Mouse (Mus musculus) splenic B cell, adult 2 months (primary cell): ENCODE measurements around the gene Dennd1b.
A peak's percentile ranks its signal among the peaks of the same experiment; 100 is the strongest.

Experiments used
- DNase-seq: peaks from one replicate; pipeline ENCODE4 v3.0.0-alpha.2; 2011; ENCODE audit warnings: low read depth, low spot score
- H3K27me3 ChIP-seq: 2 replicates; pipeline ENCODE4 v1.6.1; 2012; ENCODE audit warnings: mild to moderate bottlenecking, low read length, moderate library complexity, mixed read lengths; ENCODE audit not compliant: control insufficient read depth, poor library complexity, insufficient read depth, severe bottlenecking
- H3K36me3 ChIP-seq: 2 replicates; pipeline ENCODE4 v1.6.1; 2012; ENCODE audit warnings: mild to moderate bottlenecking, low read length, moderate library complexity, mixed read lengths; ENCODE audit not compliant: control insufficient read depth, poor library complexity, insufficient read depth, severe bottlenecking

Dennd1b gene

DNA sequence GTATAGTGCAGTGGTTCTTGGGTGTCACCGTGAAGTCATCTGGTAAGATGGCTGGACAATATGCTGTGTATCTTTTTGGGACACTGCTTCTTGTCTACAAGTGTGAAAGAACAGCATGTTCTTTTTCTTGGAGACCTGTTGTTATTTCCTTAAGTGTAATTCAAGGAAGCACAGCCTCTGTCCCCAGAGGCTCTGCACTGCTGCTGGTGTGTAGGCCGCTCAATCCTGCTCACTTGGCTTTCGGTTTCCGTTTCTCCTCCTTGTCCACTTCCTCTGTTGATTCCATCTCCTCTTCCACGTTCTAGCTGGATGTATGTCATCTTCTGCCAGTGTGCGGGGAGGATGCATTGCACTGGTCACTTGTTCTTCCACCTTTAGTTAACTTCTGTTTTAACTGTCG, 19.0 kb downstream of the Dennd1b start:
- Histone ChIP-seq H3K36me3 (no peaks in the 10 kb centered on the region), H3K27me3 (no peaks in the 10 kb centered on the region)
- DNase-seq, result no peak

GRCm38 (mm10) chr1:138982611-138983010, 19.4 kb downstream of the Dennd1b start:
- no peaks in the 10 kb centered on the region for H3K36me3 ChIP-seq
- DNase-seq, result no peak
- no peaks in the 10 kb centered on the region for H3K27me3 ChIP-seq

- no peaks in the 10 kb centered on the region for H3K27me3 ChIP-seq
- DNase-seq, result no peak
- no peaks in the 10 kb centered on the region for H3K36me3 ChIP-seq
Observed at GRCm38 (mm10) chr1:138983064-138983463, 19.8 kb downstream of the Dennd1b start.

GRCm38 (mm10) chr1:138983465-138983864, 20.2 kb downstream of the Dennd1b start:
- no peaks in the 10 kb centered on the region for H3K27me3 ChIP-seq
- no peaks in the 10 kb centered on the region for H3K36me3 ChIP-seq
- no peak for DNase-seq

- Histone ChIP-seq H3K27me3 (no peaks in the 10 kb centered on the region), H3K36me3 (no peaks in the 10 kb centered on the region)
- no peak for DNase-seq
Observed at GRCm38 (mm10) chr1:138984161-138984560, 20.9 kb downstream of the Dennd1b start.

- DNase-seq, result no peak
- no peaks in the 10 kb centered on the region; the same call in 1 of the 2 replicates for H3K36me3 ChIP-seq
- no peaks in the 10 kb centered on the region for H3K27me3 ChIP-seq
Observed at GRCm38 (mm10) chr1:138992384-138993138, 29.3 kb downstream of the Dennd1b start.

DNA sequence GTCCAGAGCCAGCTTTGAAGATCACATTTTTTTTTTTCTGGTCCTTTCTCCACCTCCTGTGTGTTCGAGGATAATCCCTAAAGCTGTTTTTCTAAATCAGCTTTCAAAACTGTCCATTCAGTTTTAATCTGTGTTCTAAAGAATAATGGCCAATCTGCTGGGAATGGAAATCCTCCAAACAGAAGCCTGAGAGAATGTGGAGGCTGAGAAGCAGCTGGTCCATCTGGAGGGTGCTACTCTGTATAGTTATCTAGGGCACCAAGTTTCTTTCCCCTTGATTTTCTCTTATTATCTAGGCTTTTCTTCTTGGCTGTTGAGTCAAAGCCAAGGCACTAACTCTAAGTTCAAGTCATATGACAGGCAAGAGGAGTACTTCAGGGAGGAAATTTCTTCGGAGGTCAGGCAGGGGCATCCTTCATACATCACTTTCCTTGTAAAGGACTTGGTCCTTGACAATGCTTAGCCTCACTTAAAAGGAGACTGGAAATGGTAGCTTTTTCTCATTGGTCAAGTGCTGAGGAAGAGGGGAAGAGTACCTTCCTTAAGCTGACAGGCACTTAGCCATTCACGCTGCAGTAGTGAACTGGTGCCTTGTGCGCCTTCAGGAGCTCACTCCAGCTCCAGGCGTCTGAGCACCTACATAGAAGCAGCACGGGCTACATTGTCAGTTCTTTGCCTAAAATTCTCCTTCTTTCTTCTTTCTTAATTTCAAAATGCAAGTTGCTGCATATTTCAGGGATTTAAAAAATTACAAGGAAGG, 32.6 kb downstream of the Dennd1b start:
- Histone ChIP-seq H3K36me3 (no peaks in the 10 kb centered on the region), H3K27me3 (no peaks in the 10 kb centered on the region)
- DNase-seq, result no peak

GRCm38 (mm10) chr1:138996663-138997062, 33.4 kb downstream of the Dennd1b start:
- no peak for DNase-seq
- no peaks in the 10 kb centered on the region for H3K36me3 ChIP-seq
- no peaks in the 10 kb centered on the region for H3K27me3 ChIP-seq

GRCm38 (mm10) chr1:139000675-139001379, 37.6 kb downstream of the Dennd1b start:
- peak; percentile 12 for DNase-seq
- no peaks in the 10 kb centered on the region for H3K27me3 ChIP-seq
- no peaks in the 10 kb centered on the region for H3K36me3 ChIP-seq

- DNase-seq, result no peak
- H3K36me3 ChIP-seq, result no peaks in the 10 kb centered on the region
- H3K27me3 ChIP-seq, result no peaks in the 10 kb centered on the region
Observed at GRCm38 (mm10) chr1:139003503-139003902, 40.3 kb downstream of the Dennd1b start.

DNA sequence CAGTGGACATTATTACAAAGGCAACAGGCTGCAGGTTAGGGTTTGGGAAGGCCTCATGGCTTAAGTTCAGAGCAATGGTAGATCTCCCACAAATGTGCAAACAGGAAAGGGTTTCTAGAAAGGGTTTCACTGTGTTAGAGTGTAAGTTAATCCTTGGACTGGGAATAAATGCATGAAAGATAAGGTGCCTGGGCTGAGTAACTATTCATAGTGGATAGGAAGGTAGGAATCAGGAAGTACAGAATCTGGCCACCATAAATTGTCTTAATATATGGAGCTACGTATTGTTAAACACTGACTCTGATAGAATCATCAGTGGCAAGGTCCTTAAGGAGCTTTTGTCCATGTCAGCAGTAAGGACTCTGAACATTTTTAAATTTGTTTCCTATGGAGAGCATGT, 42.8 kb downstream of the Dennd1b start:
- H3K27me3 ChIP-seq, result no peaks in the 10 kb centered on the region
- DNase-seq, result no peak
- no peaks in the 10 kb centered on the region for H3K36me3 ChIP-seq

DNA sequence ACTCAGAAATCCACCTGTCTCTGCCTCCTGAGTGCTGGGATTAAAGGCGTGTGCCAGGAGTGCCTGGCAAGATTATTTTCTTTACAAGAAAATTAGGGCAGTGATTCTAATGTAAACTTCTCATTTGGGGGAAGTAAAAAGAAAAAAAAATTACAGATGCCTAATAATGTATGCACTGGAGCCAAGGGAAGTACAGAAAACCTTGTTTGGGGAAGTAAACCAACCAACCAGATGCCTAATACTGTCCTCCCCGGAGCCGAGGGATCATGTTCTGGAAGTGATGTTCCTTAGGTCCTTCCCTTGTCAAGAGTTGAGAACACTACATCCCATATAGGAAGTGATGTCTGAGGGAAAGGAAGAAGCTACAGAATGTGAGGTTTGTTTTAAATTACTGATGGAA, 44.2 kb downstream of the Dennd1b start:
- Histone ChIP-seq H3K36me3 (no peaks in the 10 kb centered on the region), H3K27me3 (no peaks in the 10 kb centered on the region)
- no peak for DNase-seq

DNA sequence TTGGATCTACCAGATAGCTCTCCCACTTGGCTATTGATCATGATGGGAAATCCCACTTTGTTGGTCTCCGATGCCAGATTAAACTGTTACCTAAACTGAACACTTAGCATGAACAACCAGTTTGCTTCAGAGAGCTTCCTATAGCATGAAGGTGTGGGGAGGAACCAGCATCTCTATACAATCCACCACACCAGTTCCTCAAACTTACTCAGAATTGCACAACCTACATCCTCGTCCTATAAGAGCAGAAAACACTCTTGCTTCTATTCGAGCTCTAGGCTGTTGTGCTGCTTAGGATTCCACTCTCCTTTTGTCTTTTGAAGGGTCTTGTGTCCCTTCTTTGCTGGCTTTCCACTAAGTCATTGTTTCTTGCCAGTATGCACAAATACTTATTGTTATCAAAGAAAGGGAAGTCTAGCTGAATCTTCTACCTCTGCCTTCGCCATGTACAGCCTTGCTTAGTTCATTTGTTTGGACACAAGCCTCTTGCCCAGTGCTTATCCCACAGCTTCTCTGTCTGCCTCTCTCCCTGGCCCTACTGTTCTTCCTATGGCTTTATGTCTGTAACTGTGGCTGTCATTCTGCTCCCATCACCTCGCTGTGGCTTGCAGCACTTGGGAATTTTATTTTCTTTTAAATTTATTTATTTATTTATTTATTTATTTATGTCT, 52.0 kb downstream of the Dennd1b start:
- H3K27me3 ChIP-seq, result no peaks in the 10 kb centered on the region
- DNase-seq, result no peak
- peaks cover 3% of the 10 kb centered on the region; the same call in 1 of the 2 replicates for H3K36me3 ChIP-seq

- Histone ChIP-seq H3K27me3 (no peaks in the 10 kb centered on the region), H3K36me3 (peaks cover 3% of the 10 kb centered on the region; the same call in 1 of the 2 replicates)
- no peak for DNase-seq
Observed at GRCm38 (mm10) chr1:139021298-139021697, 58.1 kb downstream of the Dennd1b start.
